Mouse (Mus musculus) kidney, postnatal 36 days (tissue): ENCODE measurements around the gene Osbpl10.
"Not testable (repeated sequence)": the region's sequence is repeated elsewhere in the genome, so short reads cannot be mapped to it uniquely, and the experiment has no call there.

Source experiments
- DNase-seq, 2 experiments: peaks; one replicate each; pipeline ENCODE4 v3.0.0; 2021 to 2022; ENCODE audit warnings: mixed read lengths in 2 of 2

Osbpl10 gene

GRCm38 (mm10) chr9:114978281-114979111 lies at the start of gene Osbpl10:
Gene Osbpl10 (plus strand): TSS chr9:114978569.
- peak; percentile 95 for DNase-seq

GRCm38 (mm10) chr9:114930464-114931090 lies 47.8 kb upstream of the Osbpl10 start:
- DNase-seq: peak; percentile 86 to 91

GRCm38 (mm10) chr9:114932607-114933006 lies 45.8 kb upstream of the Osbpl10 start:
- peak; percentile 57 to 64 for DNase-seq

- no peak for DNase-seq
These were observed 45.2 kb upstream of the Osbpl10 start for GRCm38 (mm10) chr9:114933037-114933722.

GRCm38 (mm10) chr9:114933723-114934171 lies 44.6 kb upstream of the Osbpl10 start, which contains the start of gene Gpd1l:
Gene Gpd1l (minus strand): TSS chr9:114933987.
- peak; percentile 99 for DNase-seq

- DNase-seq: no peak
These were observed 44.1 kb upstream of the Osbpl10 start for GRCm38 (mm10) chr9:114934231-114934630.

- DNase-seq: no peak
These were observed 43.0 kb upstream of the Osbpl10 start for GRCm38 (mm10) chr9:114935321-114935720.

GRCm38 (mm10) chr9:114936687-114937086 lies 41.7 kb upstream of the Osbpl10 start:
- DNase-seq: no peak

GRCm38 (mm10) chr9:114944642-114945041 lies 33.7 kb upstream of the Osbpl10 start:
- DNase-seq: no peak

GRCm38 (mm10) chr9:114945576-114945975 lies 32.8 kb upstream of the Osbpl10 start:
- DNase-seq: no peak

GRCm38 (mm10) chr9:114948395-114948794 lies 30.0 kb upstream of the Osbpl10 start:
- no peak for DNase-seq

- DNase-seq: peak in 1 of 2 experiments; percentile 51
These were observed 25.5 kb upstream of the Osbpl10 start for GRCm38 (mm10) chr9:114952866-114953265.

- no peak for DNase-seq
These were observed 23.0 kb upstream of the Osbpl10 start for GRCm38 (mm10) chr9:114955340-114955739.

- peak; percentile 40 to 44 for DNase-seq
These were observed 21.4 kb upstream of the Osbpl10 start for GRCm38 (mm10) chr9:114956945-114957344.

GRCm38 (mm10) chr9:114960043-114960789 lies 18.2 kb upstream of the Osbpl10 start:
- peak; percentile 42 to 43 for DNase-seq

- no peak for DNase-seq
These were observed 17.5 kb upstream of the Osbpl10 start for GRCm38 (mm10) chr9:114960844-114961243.

- DNase-seq: no peak
These were observed 14.3 kb upstream of the Osbpl10 start for GRCm38 (mm10) chr9:114964093-114964492.

GRCm38 (mm10) chr9:114966286-114966685 lies 12.1 kb upstream of the Osbpl10 start:
- DNase-seq: not testable (repeated sequence)

GRCm38 (mm10) chr9:114977461-114978280 lies 698 bp upstream of the Osbpl10 start:
- peak; percentile 17 to 51 for DNase-seq

GRCm38 (mm10) chr9:114979969-114980368 lies 1.6 kb downstream of the Osbpl10 start:
- peak in 1 of 2 experiments; percentile 25 for DNase-seq

GRCm38 (mm10) chr9:114982689-114983360 lies 4.5 kb downstream of the Osbpl10 start, which contains the start of gene Rps27rt:
Gene Rps27rt (minus strand): TSS chr9:114982739.
- no peak for DNase-seq
